Mouse (Mus musculus): ENCODE data around the gene Ppp1r14c. TPM values are rescaled to one million over a fixed set of nuclear protein-coding genes. Genes with fewer than 3 reads are reported as not detected.

The Ppp1r14c gene
- polyA plus RNA-seq, 1 experiment from 2014 or later = 2.9 TPM

GRCm38 (mm10) chr10:3460841-3461240 is 95.0 kb downstream of the Ppp1r14c start:
- no peak for ATAC-seq (ENCODE audit: low FRiP score, low TSS enrichment)
- Histone ChIP-seq H3K4me2 (replicated peaks; ENCODE audit: low read depth) (no peak overlapping the region), H3K9me3 (ENCODE audit: control insufficient read depth, low read length) (no peaks in the 10 kb centered on the region), H3K9ac (ENCODE audit: low read length) (no peak overlapping the region), H3K4me3 (ENCODE audit: low read depth, low read length) (no peak overlapping the region), H3K27ac (replicated peaks) (no peak overlapping the region), H3K27me3 (ENCODE audit: control insufficient read depth, insufficient read depth, low read length) (no peaks in the 10 kb centered on the region), H3K4me1 (replicated peaks; ENCODE audit: control insufficient read depth, insufficient read depth) (no peaks in the 10 kb centered on the region), H3K36me3 (ENCODE audit: control insufficient read depth, insufficient read depth, low read length) (no peaks in the 10 kb centered on the region)
- DNase-seq (ENCODE audit: low spot score) = no peak
- WGBS = 88% methylated on average over 1 of the region's 1 CpGs
- TF ChIP-seq EP300 (optimal IDR thresholded peaks at IDR 0.05) (no peak), CTCF (IDR thresholded peaks at IDR 0.05; ENCODE audit: low read depth) (no peak)

GRCm38 (mm10) chr10:3466135-3466626 is 100.3 kb downstream of the Ppp1r14c start:
- Histone ChIP-seq H3K9ac (ENCODE audit: low read length) (no peak overlapping the region), H3K27ac (replicated peaks) (no peak overlapping the region), H3K4me2 (replicated peaks; ENCODE audit: low read depth) (no peak overlapping the region), H3K27me3 (ENCODE audit: control insufficient read depth, insufficient read depth, low read length) (no peaks in the 10 kb centered on the region), H3K36me3 (ENCODE audit: control insufficient read depth, insufficient read depth, low read length) (no peaks in the 10 kb centered on the region), H3K9me3 (ENCODE audit: control insufficient read depth, low read length) (no peaks in the 10 kb centered on the region), H3K4me1 (replicated peaks; ENCODE audit: control insufficient read depth, insufficient read depth) (no peaks in the 10 kb centered on the region), H3K4me3 (ENCODE audit: low read depth, low read length) (no peak overlapping the region)
- TF ChIP-seq EP300 (optimal IDR thresholded peaks at IDR 0.05) = no peak
- TF ChIP-seq CTCF (IDR thresholded peaks at IDR 0.05; ENCODE audit: low read depth) = no peak
- ATAC-seq (ENCODE audit: low FRiP score, low TSS enrichment) (no peak), DNase-seq (ENCODE audit: low spot score) (no peak)
- WGBS = 67% methylated on average over 4 of the region's 4 CpGs

GRCm38 (mm10) chr10:3468590-3468989 is 102.7 kb downstream of the Ppp1r14c start:
- no peaks in the 10 kb centered on the region for H3K4me1 ChIP-seq (replicated peaks; ENCODE audit: control insufficient read depth, insufficient read depth)
- WGBS = 78% methylated on average over 4 of the region's 4 CpGs
- TF ChIP-seq EP300 (optimal IDR thresholded peaks at IDR 0.05) (no peak), CTCF (IDR thresholded peaks at IDR 0.05; ENCODE audit: low read depth) (no peak)
- DNase-seq (ENCODE audit: low spot score) (no peak), ATAC-seq (ENCODE audit: low FRiP score, low TSS enrichment) (no peak)
- H3K27me3 ChIP-seq (ENCODE audit: control insufficient read depth, insufficient read depth, low read length) = no peaks in the 10 kb centered on the region
- no peaks in the 10 kb centered on the region for H3K9me3 ChIP-seq (ENCODE audit: control insufficient read depth, low read length)
- no peak overlapping the region for H3K9ac ChIP-seq (ENCODE audit: low read length)
- no peak overlapping the region for H3K4me3 ChIP-seq (ENCODE audit: low read depth, low read length)
- H3K36me3 ChIP-seq (ENCODE audit: control insufficient read depth, insufficient read depth, low read length) = no peaks in the 10 kb centered on the region
- H3K4me2 ChIP-seq (replicated peaks; ENCODE audit: low read depth) = no peak overlapping the region
- H3K27ac ChIP-seq (replicated peaks) = no peak overlapping the region

GRCm38 (mm10) chr10:3476611-3477010 is 110.8 kb downstream of the Ppp1r14c start:
- Histone ChIP-seq H3K4me1 (replicated peaks; ENCODE audit: control insufficient read depth, insufficient read depth) (no peaks in the 10 kb centered on the region), H3K9me3 (ENCODE audit: control insufficient read depth, low read length) (no peaks in the 10 kb centered on the region), H3K4me3 (ENCODE audit: low read depth, low read length) (no peak overlapping the region), H3K27me3 (ENCODE audit: control insufficient read depth, insufficient read depth, low read length) (no peaks in the 10 kb centered on the region), H3K36me3 (ENCODE audit: control insufficient read depth, insufficient read depth, low read length) (no peaks in the 10 kb centered on the region), H3K27ac (replicated peaks) (no peak overlapping the region), H3K4me2 (replicated peaks; ENCODE audit: low read depth) (no peak overlapping the region), H3K9ac (ENCODE audit: low read length) (no peak overlapping the region)
- DNase-seq (ENCODE audit: low spot score) = no peak
- ATAC-seq (ENCODE audit: low FRiP score, low TSS enrichment) = no peak
- 51% methylated on average over 1 of the region's 1 CpGs for WGBS
- TF ChIP-seq CTCF (IDR thresholded peaks at IDR 0.05; ENCODE audit: low read depth) (no peak), EP300 (optimal IDR thresholded peaks at IDR 0.05) (no peak)

- Histone ChIP-seq H3K9me3 (ENCODE audit: control insufficient read depth, low read length) (no peaks in the 10 kb centered on the region), H3K27me3 (ENCODE audit: control insufficient read depth, insufficient read depth, low read length) (no peaks in the 10 kb centered on the region), H3K4me1 (replicated peaks; ENCODE audit: control insufficient read depth, insufficient read depth) (no peaks in the 10 kb centered on the region), H3K36me3 (ENCODE audit: control insufficient read depth, insufficient read depth, low read length) (no peaks in the 10 kb centered on the region), H3K27ac (replicated peaks) (no peak overlapping the region), H3K4me3 (ENCODE audit: low read depth, low read length) (no peak overlapping the region), H3K9ac (ENCODE audit: low read length) (no peak overlapping the region), H3K4me2 (replicated peaks; ENCODE audit: low read depth) (no peak overlapping the region)
- WGBS = 73% methylated on average over 1 of the region's 1 CpGs
- DNase-seq (ENCODE audit: low spot score) (no peak), ATAC-seq (ENCODE audit: low FRiP score, low TSS enrichment) (no peak)
- TF ChIP-seq CTCF (IDR thresholded peaks at IDR 0.05; ENCODE audit: low read depth) = no peak
- no peak for TF ChIP-seq EP300 (optimal IDR thresholded peaks at IDR 0.05)
Observed at GRCm38 (mm10) chr10:3479772-3480171, 113.9 kb downstream of the Ppp1r14c start.

- Histone ChIP-seq H3K9me3 (ENCODE audit: control insufficient read depth, low read length) (no peaks in the 10 kb centered on the region), H3K27ac (replicated peaks) (no peak overlapping the region), H3K36me3 (ENCODE audit: control insufficient read depth, insufficient read depth, low read length) (no peaks in the 10 kb centered on the region), H3K4me3 (ENCODE audit: low read depth, low read length) (no peak overlapping the region), H3K4me2 (replicated peaks; ENCODE audit: low read depth) (no peak overlapping the region), H3K4me1 (replicated peaks; ENCODE audit: control insufficient read depth, insufficient read depth) (no peaks in the 10 kb centered on the region), H3K9ac (ENCODE audit: low read length) (no peak overlapping the region), H3K27me3 (ENCODE audit: control insufficient read depth, insufficient read depth, low read length) (no peaks in the 10 kb centered on the region)
- DNase-seq (ENCODE audit: low spot score) (no peak), ATAC-seq (ENCODE audit: low FRiP score, low TSS enrichment) (no peak)
- 86% methylated on average over 3 of the region's 3 CpGs for WGBS
- no peak for TF ChIP-seq CTCF (IDR thresholded peaks at IDR 0.05; ENCODE audit: low read depth)
- TF ChIP-seq EP300 (optimal IDR thresholded peaks at IDR 0.05) = no peak
Observed at GRCm38 (mm10) chr10:3490052-3490451, 124.2 kb downstream of the Ppp1r14c start.

All from stomach, postnatal 0 days (tissue).